25 mouse cellular contexts compared by ENCODE assay signal in the genomic region with DNA sequence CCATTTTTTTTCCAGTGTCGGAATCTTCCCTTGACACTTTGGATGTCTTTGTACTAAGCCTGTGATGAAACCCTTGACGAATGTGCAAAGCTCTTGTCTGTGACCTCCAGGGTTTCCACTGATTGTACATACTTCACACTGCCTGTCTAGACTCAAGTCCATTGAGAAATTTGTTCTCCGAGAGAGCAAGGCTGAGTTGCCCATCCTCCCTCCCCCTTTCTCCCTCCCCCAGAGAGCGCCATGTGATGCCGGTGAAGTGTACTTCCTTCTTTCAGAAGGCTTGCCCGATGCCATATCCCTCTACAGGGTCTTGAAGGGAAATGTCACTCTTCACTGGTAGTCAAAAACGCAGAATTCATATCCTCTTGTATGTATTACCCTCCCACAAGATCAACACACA. TPM values are rescaled to one million over a fixed set of nuclear protein-coding genes. Genes with fewer than 3 reads are reported as not detected.
DNase-seq lines count a peak whose midpoint lies in the region; ATAC-seq lines count a peak whose summit lies in the region.
"Had no signal": no experiment of that assay in that cellular context is flagged by ENCODE, and none has a peak within 500 bp of the region (broad histone marks: within the 10 kb centered on the region; RNA-seq: fewer than 3 reads in every experiment).

No protein-coding gene starts in this region.

- H3K9ac ChIP-seq in heart, embryonic 11.5 days (ENCODE audit: low read depth, low read length) = no peak overlapping the region
- no peak overlapping the region for H3K9ac ChIP-seq in heart, embryonic 12.5 days
- H3K9ac ChIP-seq: embryonic facial prominence, embryonic 12.5 days; hindbrain, embryonic 13.5 days; limb, embryonic 12.5 days; liver, embryonic 14.5 days; neural tube, embryonic 12.5 days; stomach, embryonic 15.5 days had no signal

- H3K27ac ChIP-seq in heart, embryonic 11.5 days (ENCODE audit: low read depth, low read length) = 0 out of 2 replicates have a peak overlapping the region, but pooled peaks have one; percentile 11
- no peak overlapping the region for H3K27ac ChIP-seq in heart, embryonic 12.5 days (ENCODE audit: poor library complexity, severe bottlenecking)
- H3K27ac ChIP-seq: gastrocnemius, adult 2 months; heart, adult 2 months; hindbrain, embryonic 13.5 days; kidney, postnatal 0 days; liver, embryonic 14.5 days; neural tube, embryonic 12.5 days; stomach, embryonic 15.5 days had no signal

- no peak overlapping the region for H3K4me2 ChIP-seq in heart, embryonic 11.5 days
- no peak overlapping the region for H3K4me2 ChIP-seq in heart, embryonic 12.5 days
- H3K4me2 ChIP-seq: hindbrain, embryonic 13.5 days; neural tube, embryonic 12.5 days; stomach, embryonic 15.5 days had no signal

- peaks cover 37% of the 10 kb centered on the region for H3K4me1 ChIP-seq in heart, embryonic 11.5 days (ENCODE audit: control insufficient read depth, insufficient read depth, low read length)
- H3K4me1 ChIP-seq in heart, embryonic 12.5 days (replicated peaks) = peaks cover 49% of the 10 kb centered on the region
- H3K4me1 ChIP-seq: hindbrain, embryonic 13.5 days; neural tube, embryonic 12.5 days had no signal

- ATAC-seq in heart, embryonic 11.5 days (replicated peaks; ENCODE audit: insufficient number of reproducible peaks, low FRiP score, low TSS enrichment) = no peak
- ATAC-seq in heart, embryonic 12.5 days (ENCODE audit: insufficient number of reproducible peaks, low FRiP score) = no peak
- peak; percentile 88 to 91 for ATAC-seq in hematopoietic stem cell, adult 5-6 weeks (replicated peaks in 1 of 2; ENCODE audit: insufficient read depth in 1 of 2, low FRiP score in 2 of 2, low TSS enrichment in 1 of 2, low read depth in 1 of 2, poor library complexity in 2 of 2, severe bottlenecking in 2 of 2)
- ATAC-seq: forebrain, embryonic 16.5 days; midbrain, embryonic 16.5 days had no signal

- no peaks in the 10 kb centered on the region for H3K27me3 ChIP-seq in heart, embryonic 11.5 days (ENCODE audit: control insufficient read depth, insufficient read depth, low read length)
- H3K27me3 ChIP-seq in heart, embryonic 12.5 days (replicated peaks) = no peaks in the 10 kb centered on the region
- H3K27me3 ChIP-seq: embryonic facial prominence, embryonic 12.5 days; hindbrain, embryonic 13.5 days; limb, embryonic 12.5 days; neural tube, embryonic 12.5 days; stomach, embryonic 15.5 days had no signal

- DNase-seq in spleen, adult 18-20 months = peak; percentile 34 to 44
- DNase-seq in spleen, adult 12 weeks (ENCODE audit: low spot score) = no peak
- DNase-seq in spleen, postnatal 36 days (ENCODE audit: low spot score in 2 of 2) = peak; percentile 64 to 67
- DNase-seq in right cerebral cortex, postnatal 14 days = no peak
- DNase-seq in layer of hippocampus, adult 9-10 months (ENCODE audit: low spot score) = no peak
- DNase-seq: cerebellum, adult 9-10 months; gastrocnemius, adult 2 months; heart, adult 2 months; heart, postnatal 10 days; kidney, adult 11 months; right cerebral cortex, postnatal 25 days; thymus, postnatal 14 days had no signal

- H3K9me3 ChIP-seq in heart, embryonic 11.5 days (replicated peaks; ENCODE audit: control insufficient read depth, low read length) = no peaks in the 10 kb centered on the region
- no peaks in the 10 kb centered on the region for H3K9me3 ChIP-seq in heart, embryonic 12.5 days (replicated peaks)
- H3K9me3 ChIP-seq: embryonic facial prominence, embryonic 12.5 days; hindbrain, embryonic 13.5 days; limb, embryonic 12.5 days; megakaryocyte, embryonic 14.5 days; neural tube, embryonic 12.5 days; stomach, embryonic 15.5 days had no signal

- no peak overlapping the region for H3K4me3 ChIP-seq in heart, embryonic 11.5 days (ENCODE audit: low read depth, low read length)
- no peak overlapping the region for H3K4me3 ChIP-seq in heart, embryonic 12.5 days
- H3K4me3 ChIP-seq: embryonic facial prominence, embryonic 12.5 days; gastrocnemius, adult 2 months; heart, adult 2 months; hindbrain, embryonic 13.5 days; limb, embryonic 12.5 days; megakaryocyte, embryonic 14.5 days; neural tube, embryonic 12.5 days; stomach, embryonic 15.5 days had no signal

- H3K36me3 ChIP-seq in heart, embryonic 11.5 days (ENCODE audit: control insufficient read depth, insufficient read depth, low read length) = no peaks in the 10 kb centered on the region
- no peaks in the 10 kb centered on the region for H3K36me3 ChIP-seq in heart, embryonic 12.5 days
- H3K36me3 ChIP-seq: embryonic facial prominence, embryonic 12.5 days; hindbrain, embryonic 13.5 days; limb, embryonic 12.5 days; neural tube, embryonic 12.5 days; stomach, embryonic 15.5 days had no signal

- 31% methylated on average over 7 of the region's 7 CpGs for WGBS in heart, embryonic 11.5 days (ENCODE audit: insufficient replicate concordance)
- 33% methylated on average over 7 of the region's 7 CpGs for WGBS in heart, embryonic 12.5 days

RNA-seq across cellular contexts. Expression of a gene that starts 26.8 kb away (rescaled TPM):
- polyA plus RNA-seq in heart, embryonic 11.5 days (2014; fragmentation: Nextera tagmentation; extraction: Ambion mirVana) = 54.0 and 69.3 TPM in 2 replicates
- polyA plus RNA-seq in heart, embryonic 12.5 days (2016; fragmentation: Nextera tagmentation; extraction: Ambion mirVana) = 83.5 and 91.1 TPM in 2 replicates
- 63.7 and 71.4 TPM in 2 replicates for total RNA-seq in hematopoietic stem cell, adult 5-6 weeks (2017)

Comparison
In these comparisons a context has a peak if more than half of its experiments do, and no peak if none do; other contexts are left out.
1. DNase-seq: peak in spleen, adult 18-20 months (2 of 2) and spleen, postnatal 36 days (2 of 2); none in spleen, adult 12 weeks (single experiment), right cerebral cortex, postnatal 14 days (single experiment) and layer of hippocampus, adult 9-10 months (single experiment).
2. ATAC-seq: peak in hematopoietic stem cell, adult 5-6 weeks (2 of 2); none in heart, embryonic 11.5 days (single experiment) and heart, embryonic 12.5 days (single experiment).